Mouse (Mus musculus) liver, adult 2 months (tissue): Measurements from ENCODE around the gene Smarca5.

ENCODE experiments used
- CTCF ChIP-seq: fragments of 200-500 bp; IDR thresholded peaks from 2 replicates; pipeline ENCODE4 v1.5.1; 2011; ENCODE audit warnings: low read depth, low read length, control low read depth
- POLR2A ChIP-seq: fragments of 200-500 bp; IDR thresholded peaks from 2 replicates; pipeline ENCODE4 v1.6.1; 2011; ENCODE audit warnings: low read length, control low read depth; ENCODE audit not compliant: insufficient read depth; ENCODE audit errors: extremely low read depth

GRCm38 (mm10) chr8:80783271-80783670, 44.0 kb upstream of the Smarca5 start:
- TF ChIP-seq CTCF (no peak), POLR2A (no peak)
